Mouse (Mus musculus): ENCODE data around the gene Cdrt4.

Gene Cdrt4

DNA sequence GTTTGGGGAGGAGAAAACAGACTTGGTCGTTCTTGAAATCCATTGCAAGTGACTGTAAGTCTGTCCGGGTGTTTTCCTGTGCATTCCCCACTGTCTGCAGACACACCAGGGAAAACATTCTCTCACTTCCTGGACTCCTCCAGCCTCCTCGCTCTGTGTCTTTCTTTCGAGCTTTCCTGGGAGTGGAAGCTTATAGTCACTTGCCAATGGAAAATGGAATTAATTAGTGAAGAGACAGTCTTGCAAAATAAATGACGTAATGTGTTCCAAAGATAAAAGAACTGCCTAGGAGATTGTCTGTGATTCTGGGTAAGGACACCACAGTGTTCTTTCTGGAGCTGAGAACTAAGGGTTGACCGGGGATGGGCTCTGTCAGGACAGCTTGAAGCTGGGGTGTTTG, 7.5 kb upstream of the Cdrt4 start:
- DNase-seq (ENCODE audit: low spot score): no peak

DNA sequence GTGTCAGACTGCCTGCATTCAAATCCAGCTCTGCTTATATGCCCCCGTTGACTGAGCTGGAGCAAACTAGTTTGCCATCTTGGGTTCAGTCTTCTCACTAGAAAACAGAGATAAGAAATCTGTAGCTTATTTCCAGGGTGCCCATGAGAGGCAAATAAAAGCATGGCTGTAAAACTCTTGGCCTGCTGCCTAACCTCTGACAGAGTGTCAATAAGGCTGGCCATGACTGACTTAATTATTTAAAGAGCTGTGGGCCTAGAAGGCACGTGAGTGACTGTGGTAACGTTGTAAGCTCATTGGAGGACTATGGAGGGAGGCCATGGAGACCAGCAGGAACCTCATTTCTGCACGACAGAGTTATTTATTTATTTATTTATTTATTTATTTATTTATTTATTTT, 5.5 kb upstream of the Cdrt4 start:
- no peak for DNase-seq (ENCODE audit: low spot score)

- DNase-seq (ENCODE audit: low spot score): no peak
Observed at GRCm38 (mm10) chr11:62949548-62949947, 1.4 kb upstream of the Cdrt4 start.

DNA sequence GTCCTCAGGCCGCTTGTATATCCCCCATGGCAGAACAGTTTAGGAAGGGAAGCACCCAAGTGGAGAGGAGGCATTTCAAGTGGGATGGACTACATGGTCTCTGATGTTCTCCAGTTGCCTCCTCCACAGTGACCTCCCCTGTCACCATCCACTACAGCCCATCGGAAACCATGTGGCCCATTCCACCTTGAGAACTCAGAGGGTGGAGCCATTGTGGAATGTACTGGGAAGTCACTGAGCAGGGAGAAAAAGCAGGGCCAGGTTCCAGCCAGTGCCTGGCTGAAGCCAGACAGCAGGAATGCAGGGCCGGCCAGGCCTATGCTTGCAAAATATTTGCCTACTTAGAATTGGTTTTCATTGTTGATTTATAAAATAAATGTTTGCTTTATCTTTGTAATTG, 3.8 kb downstream of the Cdrt4 start:
- DNase-seq (ENCODE audit: low spot score): no peak

DNA sequence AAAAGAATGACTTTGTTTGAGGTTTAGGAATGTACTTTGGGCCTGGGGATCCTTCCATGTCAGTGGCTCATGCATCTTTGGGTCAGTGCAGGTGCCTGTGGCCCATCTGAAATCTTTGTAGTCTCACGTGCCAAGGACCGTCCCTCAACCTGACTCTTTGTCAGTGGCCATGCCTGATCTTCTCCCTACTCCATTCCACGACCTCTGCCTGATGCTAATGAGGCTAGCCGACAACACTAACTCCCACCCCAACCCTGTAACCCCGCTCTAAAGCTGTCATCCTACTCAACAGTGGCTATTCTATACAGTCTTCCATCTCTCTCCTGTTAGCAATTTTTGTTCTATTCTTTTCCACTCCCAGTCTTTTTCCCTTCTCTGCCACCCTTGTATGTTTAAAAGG, 4.2 kb downstream of the Cdrt4 start:
- DNase-seq (ENCODE audit: low spot score): no peak

DNA sequence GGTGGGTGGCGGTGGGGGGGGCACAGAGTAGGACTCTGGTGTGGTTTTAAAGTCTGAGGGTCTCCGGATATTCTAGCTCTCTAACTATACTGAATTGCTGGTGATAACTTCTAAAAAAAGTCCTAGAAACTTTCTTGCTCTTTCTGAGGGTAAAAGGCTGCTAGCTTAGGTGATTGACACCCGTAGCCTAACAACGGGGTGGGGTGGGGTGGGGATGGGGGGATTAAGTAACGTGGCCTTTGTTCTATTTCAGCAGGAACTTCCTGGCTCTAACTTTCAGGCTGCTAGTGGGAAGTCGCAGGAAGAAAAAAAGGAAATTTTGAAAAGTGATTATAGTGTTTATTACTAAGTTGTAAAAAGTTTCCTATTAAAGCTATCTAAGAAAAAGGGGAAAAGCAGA, 4.8 kb downstream of the Cdrt4 start:
- no peak for DNase-seq (ENCODE audit: low spot score)

DNA sequence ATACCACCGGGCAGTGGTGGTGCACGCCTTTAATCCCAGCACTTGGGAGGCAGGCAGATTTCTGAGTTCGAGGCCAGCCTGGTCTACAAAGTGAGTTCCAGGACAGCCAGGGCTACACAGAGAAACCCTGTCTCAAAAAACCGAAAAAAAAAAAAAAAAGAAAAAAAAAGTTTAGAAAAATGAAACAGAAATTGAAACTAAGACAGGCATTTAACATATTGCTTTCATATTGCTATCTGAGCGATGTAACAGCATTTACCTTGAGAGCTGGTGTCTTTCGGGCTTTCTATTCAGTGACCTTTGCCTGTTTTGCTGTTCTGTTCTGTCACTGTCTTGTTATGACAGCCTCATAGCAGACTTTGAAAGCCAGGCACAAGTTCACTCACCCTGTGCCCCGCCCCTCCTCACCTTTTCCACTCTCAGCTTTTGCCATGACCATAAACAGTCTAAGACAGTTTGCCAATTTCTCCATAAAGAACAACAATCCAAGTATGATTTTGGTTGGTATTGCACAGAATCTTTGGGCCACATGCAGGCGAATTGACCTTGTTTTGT, 6.7 kb downstream of the Cdrt4 start:
- no peak for DNase-seq (ENCODE audit: low spot score)

GRCm38 (mm10) chr11:62963292-62963691, 12.3 kb downstream of the Cdrt4 start:
- no peak for DNase-seq (ENCODE audit: low spot score)

DNA sequence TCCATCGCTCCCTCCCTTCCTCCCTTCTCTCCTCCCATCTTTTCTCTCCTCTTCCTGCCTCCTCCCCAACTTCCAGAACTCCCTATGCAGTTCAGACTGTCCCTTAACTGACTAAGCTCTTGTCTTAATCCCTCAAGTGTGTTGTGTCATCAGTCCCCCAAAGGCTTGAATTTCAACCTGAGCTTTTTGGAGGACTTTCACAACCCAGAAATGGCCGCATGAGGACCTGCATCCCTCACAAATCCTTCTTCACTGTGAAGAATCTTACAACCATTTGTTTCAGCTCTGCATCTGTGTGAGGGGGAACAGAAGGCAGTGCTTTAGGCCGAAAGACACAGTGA, 15.4 kb downstream of the Cdrt4 start:
- no peak for DNase-seq (ENCODE audit: low spot score)

DNA sequence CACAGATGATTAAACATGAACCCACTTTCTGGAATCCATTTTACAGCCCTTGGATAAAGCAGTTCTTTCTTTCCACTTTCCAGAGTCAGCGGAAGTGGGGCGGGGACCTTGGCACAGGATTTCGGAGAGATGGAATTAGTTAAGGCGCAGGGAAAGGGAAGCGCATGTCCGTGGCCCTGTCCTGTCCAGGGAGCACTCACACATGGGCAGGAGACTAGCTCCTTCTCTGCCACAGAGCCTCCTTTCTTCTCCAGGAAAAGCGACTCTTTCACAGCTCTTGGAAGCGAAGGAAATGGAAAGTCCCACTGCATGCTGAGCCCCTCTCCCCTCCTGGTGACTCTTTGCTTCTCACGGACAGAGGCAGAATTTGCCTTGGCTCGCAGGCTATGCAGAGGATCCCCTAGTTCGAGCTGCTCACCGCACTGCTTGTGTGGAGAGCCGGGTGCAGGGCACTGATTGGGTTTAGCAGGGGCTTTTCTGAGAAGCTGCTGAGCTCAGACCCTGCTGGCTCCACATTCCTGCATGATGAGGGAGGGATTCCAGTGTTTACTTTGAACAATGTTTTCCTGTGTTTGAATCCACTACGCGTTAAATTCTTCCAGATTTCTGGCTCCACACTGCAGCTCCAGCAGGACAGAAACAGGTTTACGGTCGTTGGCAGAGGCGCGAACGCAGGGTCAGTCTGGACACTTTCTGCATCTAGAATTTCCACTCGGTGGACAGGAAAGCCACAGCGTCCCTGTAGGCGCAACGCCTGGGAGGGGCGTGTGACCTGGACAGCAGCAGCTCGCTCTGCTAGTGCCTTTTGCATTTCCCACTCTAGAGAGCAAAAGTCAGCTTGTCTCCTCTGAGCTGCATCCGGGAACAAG, 16.0 kb downstream of the Cdrt4 start:
- DNase-seq (ENCODE audit: low spot score): peak; percentile 29

GRCm38 (mm10) chr11:62977176-62977575, 26.2 kb downstream of the Cdrt4 start:
- no peak for DNase-seq (ENCODE audit: low spot score)

- no peak for DNase-seq (ENCODE audit: low spot score)
Observed at GRCm38 (mm10) chr11:62978886-62979285, 27.9 kb downstream of the Cdrt4 start.

DNA sequence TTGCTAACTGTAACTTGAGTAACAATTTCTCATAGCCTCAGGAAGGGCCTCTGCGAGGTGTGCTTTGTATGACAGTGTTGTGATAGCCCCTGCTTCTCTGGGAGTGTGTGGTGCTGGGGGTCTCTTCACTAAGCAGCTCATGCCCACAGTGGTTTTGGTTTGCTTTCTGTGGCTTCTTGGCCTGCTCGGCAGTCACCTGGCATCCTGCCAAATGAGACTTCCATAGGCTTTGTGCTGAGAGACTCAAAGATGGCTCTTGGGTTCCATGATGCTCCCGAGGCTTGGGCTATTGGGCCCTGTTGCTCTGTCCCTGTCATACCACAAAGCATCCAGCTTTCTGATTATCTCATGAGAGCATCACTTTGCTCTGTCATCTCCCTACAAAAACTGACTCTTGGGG, 30.7 kb downstream of the Cdrt4 start:
- DNase-seq (ENCODE audit: low spot score): no peak

DNA sequence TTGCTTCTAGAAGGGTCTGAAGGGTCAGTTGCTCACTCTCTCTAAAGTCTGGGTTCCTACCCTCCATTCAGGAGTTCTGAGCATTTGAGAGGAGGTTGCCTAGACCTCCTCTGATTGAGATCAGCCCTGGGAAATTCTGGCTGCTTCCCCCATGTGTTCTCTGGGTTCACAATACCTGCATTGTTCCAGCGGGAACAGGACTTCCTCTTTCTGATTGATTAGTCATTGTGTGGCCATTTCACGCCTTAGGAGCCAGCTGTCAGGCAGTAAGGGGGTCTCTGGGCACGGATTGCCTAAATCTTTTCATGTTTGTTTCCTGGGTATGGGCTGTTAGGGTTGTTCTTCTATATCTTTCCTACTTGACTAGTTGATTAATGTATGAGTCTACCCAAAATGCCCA, 32.8 kb downstream of the Cdrt4 start:
- no peak for DNase-seq (ENCODE audit: low spot score)

GRCm38 (mm10) chr11:62984365-62984764, 33.4 kb downstream of the Cdrt4 start:
- no peak for DNase-seq (ENCODE audit: low spot score)

GRCm38 (mm10) chr11:62985075-62985474, 34.1 kb downstream of the Cdrt4 start:
- no peak for DNase-seq (ENCODE audit: low spot score)

DNA sequence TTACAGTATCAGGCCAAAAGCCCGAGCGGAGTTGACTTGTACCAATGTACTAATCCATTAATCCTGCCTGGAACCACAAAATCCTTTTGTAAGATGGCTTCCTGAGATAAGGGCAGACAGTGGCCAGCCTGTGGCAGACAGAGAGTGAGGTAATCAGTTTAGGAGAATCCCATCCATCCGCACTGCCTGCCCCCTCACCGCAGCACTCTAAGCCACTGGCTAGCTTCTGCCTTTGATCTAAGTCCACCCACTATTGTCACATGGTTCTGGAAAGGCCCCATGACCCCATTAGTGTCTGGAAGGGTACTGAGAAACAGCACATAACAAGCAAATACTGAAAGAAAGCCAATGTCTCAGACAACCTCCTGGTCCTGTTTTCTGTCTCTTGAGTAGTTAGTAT, 35.6 kb downstream of the Cdrt4 start:
- DNase-seq (ENCODE audit: low spot score): no peak

DNA sequence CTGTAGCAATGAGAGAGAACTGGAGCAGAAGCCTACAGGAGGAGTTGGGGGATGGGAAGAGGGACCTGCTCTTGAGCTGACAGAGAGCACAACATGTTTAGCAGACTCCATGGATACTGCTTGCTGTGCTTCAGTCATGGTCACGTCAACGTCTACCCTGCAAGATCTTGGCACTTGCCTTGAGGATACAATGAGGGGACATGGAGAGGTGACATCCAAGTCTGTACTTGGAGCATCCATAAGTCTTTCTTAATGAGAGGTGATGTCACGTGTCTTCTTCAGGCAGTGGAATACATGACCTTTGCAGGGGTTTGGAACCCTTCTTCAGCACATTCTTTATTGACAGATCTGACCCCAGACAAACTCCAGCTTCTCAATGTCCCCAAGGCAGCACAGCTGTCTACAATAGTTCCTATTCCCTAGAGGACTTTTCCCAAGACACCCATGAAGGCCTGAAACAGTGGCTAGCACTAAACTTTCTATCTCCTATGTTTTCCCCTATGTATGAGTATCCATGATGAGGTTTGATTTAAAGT, 39.2 kb downstream of the Cdrt4 start:
- no peak for DNase-seq (ENCODE audit: low spot score)

DNA sequence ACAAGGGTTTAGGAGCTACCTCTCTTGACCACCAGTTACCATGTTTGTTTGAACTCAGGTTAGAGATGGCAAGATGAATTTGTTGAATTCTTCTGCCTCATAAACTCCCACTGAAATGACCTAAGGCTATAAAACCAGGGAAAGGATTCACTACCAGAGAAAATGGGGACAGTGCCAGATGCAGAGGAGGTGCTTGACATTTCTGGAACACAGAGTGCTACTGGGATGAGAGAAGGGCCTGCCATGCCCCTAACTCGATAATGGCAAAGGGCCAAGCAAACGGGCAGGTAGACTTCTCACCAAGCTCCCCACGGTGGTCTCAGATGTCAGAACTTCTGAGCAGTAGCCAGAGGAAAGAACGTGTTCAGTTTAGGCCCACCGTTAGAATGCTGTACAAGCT, 39.8 kb downstream of the Cdrt4 start:
- DNase-seq (ENCODE audit: low spot score): no peak

- DNase-seq (ENCODE audit: low spot score): no peak
Observed at GRCm38 (mm10) chr11:62992545-62993242, 41.7 kb downstream of the Cdrt4 start.

- DNase-seq (ENCODE audit: low spot score): no peak
Observed at GRCm38 (mm10) chr11:62995066-62995754, 44.2 kb downstream of the Cdrt4 start.

DNA sequence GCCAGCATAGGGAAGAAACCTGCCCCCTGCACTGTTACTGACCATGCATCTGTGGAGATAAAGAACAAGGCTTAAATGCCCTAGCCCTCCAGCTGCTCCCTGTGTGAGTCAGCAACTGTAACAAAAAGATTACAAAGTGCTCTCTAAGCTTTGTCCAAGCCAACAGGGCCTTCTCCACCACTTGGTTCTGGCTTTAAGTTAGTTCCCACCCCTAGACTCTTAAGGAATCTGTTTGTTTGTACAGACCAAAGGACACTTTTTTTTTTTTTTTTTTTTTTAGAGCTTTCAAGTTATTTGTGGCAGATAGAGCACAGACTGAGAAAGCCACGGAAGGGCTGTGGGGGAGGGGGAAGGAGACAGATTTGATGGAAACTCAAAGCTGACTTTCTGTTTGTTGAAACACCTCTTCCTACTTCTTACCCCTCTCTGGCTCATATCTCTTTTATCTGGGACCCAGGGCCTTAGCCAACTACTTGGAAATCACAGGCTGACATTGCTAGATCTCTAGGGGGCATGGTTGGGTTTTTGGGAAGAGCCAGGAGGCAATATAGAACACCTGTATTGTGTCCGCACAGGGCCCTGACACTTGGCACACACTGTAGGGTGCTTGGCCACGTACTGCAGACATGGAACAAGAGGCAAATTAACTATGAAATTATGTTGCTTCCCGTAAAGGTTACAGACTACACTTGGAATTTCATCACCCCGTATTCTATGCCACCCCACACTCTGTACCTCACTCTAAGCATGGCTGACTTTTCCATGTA, 44.9 kb downstream of the Cdrt4 start:
- DNase-seq (ENCODE audit: low spot score): no peak

Measured in ovary, postnatal 14 days (tissue).